Mouse (Mus musculus) midbrain, embryonic 12.5 days (tissue): Measurements from ENCODE around the gene Gmeb2. TPM values are rescaled to one million over a fixed set of nuclear protein-coding genes. Genes with fewer than 3 reads are reported as not detected.
A peak's percentile ranks its signal among the peaks of the same experiment; 100 is the strongest.

Experiments
- ATAC-seq: fragments of 200-750 bp; cut with Nextera tagmentation; 2 replicates; pipeline ENCODE4 v1.8.0; 2017; ENCODE audit warnings: low read depth, moderate TSS enrichment, moderate library complexity; ENCODE audit not compliant: low FRiP score
- H3K27ac ChIP-seq: fragments of 300-500 bp; sonication (generic); replicated peaks from 2 replicates; pipeline ENCODE4 v1.5.1; 2016; ENCODE audit warnings: mild to moderate bottlenecking
- H3K27me3 ChIP-seq: fragments of 300-500 bp; sonication (generic); 2 replicates; pipeline ENCODE4 v1.6.1; 2016; ENCODE audit warnings: mild to moderate bottlenecking
- H3K36me3 ChIP-seq: fragments of 300-500 bp; sonication (generic); 2 replicates; pipeline ENCODE4 v1.6.1; 2016
- H3K4me1 ChIP-seq: fragments of 300-500 bp; sonication (generic); 2 replicates; pipeline ENCODE4 v1.6.1; 2016
- H3K4me2 ChIP-seq: fragments of 300-500 bp; sonication (generic); replicated peaks from 2 replicates; pipeline ENCODE4 v1.6.1; 2016; ENCODE audit warnings: mild to moderate bottlenecking, moderate library complexity
- H3K4me3 ChIP-seq: fragments of 300-500 bp; sonication (generic); 2 replicates; pipeline ENCODE4 v1.5.1; 2016; ENCODE audit warnings: mild to moderate bottlenecking
- H3K9ac ChIP-seq: fragments of 300-500 bp; sonication (generic); replicated peaks from 2 replicates; pipeline ENCODE4 v1.6.1; 2016; ENCODE audit warnings: mild to moderate bottlenecking, moderate library complexity
- H3K9me3 ChIP-seq: fragments of 300-500 bp; sonication (generic); 2 replicates; pipeline ENCODE4 v1.6.1; 2016; ENCODE audit warnings: mild to moderate bottlenecking
- WGBS: fragments of 180-500 bp; shearing (Covaris S2); methylation state at CpG from one replicate; pipeline ENCODE4 v1.1.7; 2016; 5-methylcytosine and 5-hydroxymethylcytosine counted together
- polyA plus RNA-seq: library from polyadenylated mRNA; unstranded; fragments of >200 nt; fragmentation: Nextera tagmentation; extraction: Ambion mirVana; gene quantifications from 2 replicates; pipeline ENCODE4 v1.2.1, GENCODE M21; 2016

The Gmeb2 gene
- polyA plus RNA-seq, 1 experiment from 2014 or later: 23.4 TPM

DNA sequence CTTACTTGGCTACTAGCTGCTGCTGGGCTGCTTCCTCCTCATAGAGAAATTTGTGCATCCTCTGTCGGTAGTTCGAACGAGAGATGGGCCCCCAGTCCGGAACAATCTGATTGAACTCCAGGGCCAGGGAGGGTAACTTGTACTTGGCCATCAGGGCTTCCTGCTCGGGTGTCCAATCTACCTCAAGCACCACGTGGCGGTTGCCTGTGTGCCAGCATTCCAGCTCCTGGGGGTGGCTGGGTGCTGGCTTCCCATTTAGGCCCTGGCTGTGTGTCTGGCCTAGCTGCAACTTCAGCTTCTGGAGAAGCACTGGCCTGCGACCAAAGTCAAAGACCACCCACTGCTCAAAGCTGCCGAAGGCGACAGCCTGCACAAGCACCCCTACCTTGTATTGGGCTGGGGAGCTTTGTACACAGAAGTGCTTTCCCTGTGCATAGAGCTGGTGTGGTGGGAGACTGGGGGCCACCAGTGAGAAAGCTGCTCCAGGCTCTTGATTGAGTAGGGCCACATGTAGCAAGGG lies 49.7 kb downstream of the Gmeb2 start:
- no peak for ATAC-seq
- 68% methylated on average over 10 of the region's 10 CpGs for WGBS
- H3K27ac ChIP-seq: no peak overlapping the region

GRCm38 (mm10) chr2:181237251-181238014 lies 50.4 kb downstream of the Gmeb2 start:
- Histone ChIP-seq H3K4me2 (no peak overlapping the region), H3K9me3 (no peaks in the 10 kb centered on the region), H3K4me3 (no peak overlapping the region), H3K27ac (no peak overlapping the region), H3K36me3 (no peaks in the 10 kb centered on the region), H3K9ac (no peak overlapping the region), H3K4me1 (peaks cover 6% of the 10 kb centered on the region), H3K27me3 (0 out of 2 replicates have a peak, but pooled peaks cover 3% of the 10 kb centered on the region)
- no peak for ATAC-seq
- 90% methylated on average over 17 of the region's 17 CpGs for WGBS

More for the DNA sequence above, 49.7 kb downstream of the Gmeb2 start:
- H3K9me3 ChIP-seq: no peaks in the 10 kb centered on the region
- no peaks in the 10 kb centered on the region for H3K36me3 ChIP-seq
- H3K4me3 ChIP-seq: no peak overlapping the region
- 0 out of 2 replicates have a peak, but pooled peaks cover 3% of the 10 kb centered on the region for H3K27me3 ChIP-seq
- no peak overlapping the region for H3K9ac ChIP-seq
- H3K4me1 ChIP-seq: peaks cover 6% of the 10 kb centered on the region
- H3K4me2 ChIP-seq: no peak overlapping the region

- WGBS: 86% methylated on average over 23 of the region's 23 CpGs
- Histone ChIP-seq H3K4me2 (no peak overlapping the region), H3K27me3 (no peaks in the 10 kb centered on the region), H3K4me3 (no peak overlapping the region), H3K27ac (no peak overlapping the region), H3K36me3 (no peaks in the 10 kb centered on the region), H3K9me3 (no peaks in the 10 kb centered on the region), H3K9ac (0 out of 2 replicates have a peak overlapping the region, but pooled peaks have one; percentile 6), H3K4me1 (no peaks in the 10 kb centered on the region)
- ATAC-seq: no peak
These were observed 51.9 kb downstream of the Gmeb2 start for GRCm38 (mm10) chr2:181235681-181236566.

- WGBS: 93% methylated on average over 11 of the region's 11 CpGs
- no peak for ATAC-seq
These were observed 53.2 kb downstream of the Gmeb2 start for GRCm38 (mm10) chr2:181234680-181235079.

GRCm38 (mm10) chr2:181233443-181233842 lies 54.4 kb downstream of the Gmeb2 start:
- 87% methylated on average over 15 of the region's 15 CpGs for WGBS

More at GRCm38 (mm10) chr2:181234680-181235079, 53.2 kb downstream of the Gmeb2 start:
- no peaks in the 10 kb centered on the region for H3K36me3 ChIP-seq
- H3K27me3 ChIP-seq: no peaks in the 10 kb centered on the region; the same call in 1 of the 2 replicates
- no peak overlapping the region for H3K27ac ChIP-seq
- H3K4me3 ChIP-seq: no peak overlapping the region
- no peak overlapping the region for H3K9ac ChIP-seq
- H3K4me1 ChIP-seq: no peaks in the 10 kb centered on the region
- no peak overlapping the region for H3K4me2 ChIP-seq
- no peaks in the 10 kb centered on the region for H3K9me3 ChIP-seq

GRCm38 (mm10) chr2:181231171-181231570 lies 56.7 kb downstream of the Gmeb2 start:
- Histone ChIP-seq H3K9me3 (no peaks in the 10 kb centered on the region), H3K27ac (no peak overlapping the region), H3K36me3 (no peaks in the 10 kb centered on the region), H3K4me1 (no peaks in the 10 kb centered on the region), H3K9ac (no peak overlapping the region), H3K4me2 (peak overlapping the region; percentile 9; the same call in 1 of the 2 replicates), H3K4me3 (no peak overlapping the region), H3K27me3 (no peaks in the 10 kb centered on the region; the same call in 1 of the 2 replicates)
- 71% methylated on average over 20 of the region's 20 CpGs for WGBS
- ATAC-seq: no peak

More at GRCm38 (mm10) chr2:181233443-181233842, 54.4 kb downstream of the Gmeb2 start:
- no peak overlapping the region for H3K4me3 ChIP-seq
- H3K9ac ChIP-seq: no peak overlapping the region
- no peaks in the 10 kb centered on the region for H3K9me3 ChIP-seq
- H3K4me2 ChIP-seq: no peak overlapping the region
- no peak for ATAC-seq
- no peaks in the 10 kb centered on the region; the same call in 1 of the 2 replicates for H3K27me3 ChIP-seq
- no peaks in the 10 kb centered on the region for H3K4me1 ChIP-seq
- H3K27ac ChIP-seq: no peak overlapping the region
- no peaks in the 10 kb centered on the region for H3K36me3 ChIP-seq

DNA sequence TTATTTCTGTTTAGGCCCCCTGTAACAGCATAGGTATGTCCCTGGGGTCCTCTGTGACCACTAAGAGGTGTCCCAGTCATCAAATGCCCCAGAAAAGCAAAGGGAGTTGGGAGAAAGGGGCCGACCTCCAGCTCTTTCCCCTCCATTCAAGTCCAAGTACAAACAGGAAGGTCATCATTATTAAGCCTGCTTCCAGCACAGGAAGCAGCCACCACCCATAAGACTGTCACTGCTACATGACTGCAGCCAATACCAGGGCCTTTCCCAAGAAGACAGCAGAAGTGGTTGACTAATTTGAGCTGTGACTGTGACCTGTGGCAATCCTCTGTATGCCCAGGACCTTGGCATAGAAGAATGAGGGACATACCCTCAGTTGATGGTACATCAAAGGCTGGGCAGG lies 59.5 kb downstream of the Gmeb2 start:
- H3K4me3 ChIP-seq: no peak overlapping the region
- H3K27ac ChIP-seq: no peak overlapping the region
- H3K4me2 ChIP-seq: no peak overlapping the region
- no peaks in the 10 kb centered on the region for H3K9me3 ChIP-seq
- H3K4me1 ChIP-seq: no peaks in the 10 kb centered on the region
- 71% methylated on average over 1 of the region's 1 CpGs for WGBS
- H3K27me3 ChIP-seq: no peaks in the 10 kb centered on the region; the same call in 1 of the 2 replicates
- no peak for ATAC-seq
- H3K36me3 ChIP-seq: no peaks in the 10 kb centered on the region
- H3K9ac ChIP-seq: no peak overlapping the region

- no peaks in the 10 kb centered on the region for H3K4me1 ChIP-seq
- no peaks in the 10 kb centered on the region; the same call in 1 of the 2 replicates for H3K27me3 ChIP-seq
- ATAC-seq: no peak
- H3K9ac ChIP-seq: no peak overlapping the region
- H3K4me2 ChIP-seq: no peak overlapping the region
- H3K27ac ChIP-seq: no peak overlapping the region
- no peaks in the 10 kb centered on the region for H3K9me3 ChIP-seq
- H3K4me3 ChIP-seq: no peak overlapping the region
- 90% methylated on average over 3 of the region's 3 CpGs for WGBS
- no peaks in the 10 kb centered on the region for H3K36me3 ChIP-seq
These were observed 60.7 kb downstream of the Gmeb2 start for GRCm38 (mm10) chr2:181227122-181227521.

GRCm38 (mm10) chr2:181224994-181225393 lies 62.8 kb downstream of the Gmeb2 start:
- 82% methylated on average over 2 of the region's 2 CpGs for WGBS
- H3K9me3 ChIP-seq: no peaks in the 10 kb centered on the region
- no peaks in the 10 kb centered on the region for H3K36me3 ChIP-seq
- H3K9ac ChIP-seq: no peak overlapping the region
- peaks cover 4% of the 10 kb centered on the region for H3K4me1 ChIP-seq
- H3K4me2 ChIP-seq: no peak overlapping the region
- peaks cover 10% of the 10 kb centered on the region for H3K27me3 ChIP-seq
- no peak overlapping the region for H3K4me3 ChIP-seq
- ATAC-seq: no peak
- H3K27ac ChIP-seq: no peak overlapping the region

DNA sequence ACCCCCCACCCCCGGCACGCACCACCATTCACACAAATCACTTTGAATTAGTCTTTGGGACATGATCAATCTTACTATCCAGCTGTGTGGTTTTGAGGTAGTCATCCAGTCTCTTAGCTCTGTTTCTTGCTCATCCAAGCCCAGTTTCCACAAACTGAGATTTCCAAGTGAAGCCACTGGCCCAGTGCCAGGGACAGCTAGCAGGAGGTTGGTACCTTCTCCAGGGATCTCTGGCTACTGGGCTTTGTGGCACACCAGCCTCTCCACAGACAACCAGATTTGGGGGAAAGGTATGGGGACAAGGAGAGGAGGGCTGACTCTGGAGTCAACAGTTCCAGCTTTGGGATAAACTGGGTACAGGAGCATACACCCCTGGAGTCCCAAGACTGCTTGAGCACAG lies 67.5 kb downstream of the Gmeb2 start:
- Histone ChIP-seq H3K27ac (no peak overlapping the region), H3K9ac (no peak overlapping the region), H3K9me3 (no peaks in the 10 kb centered on the region), H3K4me1 (peaks cover 12% of the 10 kb centered on the region), H3K4me3 (peak overlapping the region; percentile 23; the same call in 1 of the 2 replicates), H3K4me2 (peak overlapping the region; percentile 57), H3K27me3 (peaks cover 23% of the 10 kb centered on the region), H3K36me3 (no peaks in the 10 kb centered on the region)
- no peak for ATAC-seq
- WGBS: 34% methylated on average over 2 of the region's 2 CpGs

GRCm38 (mm10) chr2:181219538-181220216 lies 68.2 kb downstream of the Gmeb2 start, which contains the start of gene Fndc11:
Gene Fndc11, plus strand, starts transcription at chr2:181220013.
- peaks cover 12% of the 10 kb centered on the region for H3K4me1 ChIP-seq
- H3K4me2 ChIP-seq: peak within 1 kb of the TSS; percentile 57
- peaks cover 23% of the 10 kb centered on the region for H3K27me3 ChIP-seq
- no peaks in the 10 kb centered on the region for H3K9me3 ChIP-seq
- 5% methylated on average over 25 of the region's 25 CpGs for WGBS
- ATAC-seq: peak; percentile 66; the same call in 1 of the 2 replicates
- H3K27ac ChIP-seq: no peak within 1 kb of the TSS
- H3K9ac ChIP-seq: peak within 1 kb of the TSS; percentile 8; the same call in 1 of the 2 replicates
- H3K4me3 ChIP-seq: peak within 1 kb of the TSS; percentile 23
- no peaks in the 10 kb centered on the region for H3K36me3 ChIP-seq
